Mouse (Mus musculus) hindbrain, embryonic 12.5 days (tissue): ENCODE results near the gene Polr2c. TPM values are rescaled to one million over a fixed set of nuclear protein-coding genes. Genes with fewer than 3 reads are reported as not detected.

Experiments
- ATAC-seq: fragments of 200-750 bp; cut with Nextera tagmentation; 2 replicates; pipeline ENCODE4 v1.8.0; 2017; ENCODE audit warnings: moderate TSS enrichment; ENCODE audit not compliant: low FRiP score
- H3K27ac ChIP-seq: fragments of 300-500 bp; sonication (generic); 2 replicates; pipeline ENCODE4 v1.5.1; 2016; ENCODE audit warnings: mild to moderate bottlenecking
- H3K27me3 ChIP-seq: fragments of 300-500 bp; sonication (generic); 2 replicates; pipeline ENCODE4 v1.6.1; 2016; ENCODE audit warnings: mild to moderate bottlenecking
- H3K36me3 ChIP-seq: fragments of 300-500 bp; sonication (generic); 2 replicates; pipeline ENCODE4 v1.6.1; 2016; ENCODE audit warnings: mild to moderate bottlenecking
- H3K4me1 ChIP-seq: fragments of 300-500 bp; sonication (generic); 2 replicates; pipeline ENCODE4 v1.6.1; 2016
- H3K4me2 ChIP-seq: fragments of 300-500 bp; sonication (generic); replicated peaks from 2 replicates; pipeline ENCODE4 v1.6.1; 2016; ENCODE audit warnings: mild to moderate bottlenecking
- H3K4me3 ChIP-seq: fragments of 300-500 bp; sonication (generic); 2 replicates; pipeline ENCODE4 v1.5.1; 2016; ENCODE audit warnings: mild to moderate bottlenecking
- H3K9ac ChIP-seq: fragments of 300-500 bp; sonication (generic); 2 replicates; pipeline ENCODE4 v1.6.1; 2016; ENCODE audit warnings: mild to moderate bottlenecking, moderate library complexity
- H3K9me3 ChIP-seq: fragments of 300-500 bp; sonication (generic); replicated peaks from 2 replicates; pipeline ENCODE4 v1.6.1; 2016; ENCODE audit warnings: mild to moderate bottlenecking
- WGBS: fragments of 180-500 bp; shearing (Covaris S2); methylation state at CpG from one replicate; pipeline ENCODE4 v1.1.7; 2016; 5-methylcytosine and 5-hydroxymethylcytosine counted together
- polyA plus RNA-seq: library from polyadenylated mRNA; unstranded; fragments of >200 nt; fragmentation: Nextera tagmentation; extraction: Ambion mirVana; gene quantifications from 2 replicates; pipeline ENCODE4 v1.2.1, GENCODE M21; 2016

Polr2c gene
- polyA plus RNA-seq, result 120 and 129 TPM in 2 replicates

- peak; percentile 82 for ATAC-seq
- whole genome bisulfite sequencing, result under 1% methylated on average over 68 of the region's 68 CpGs
- H3K9ac ChIP-seq, result peak within 1 kb of the TSS; percentile 97
- H3K27ac ChIP-seq, result peak within 1 kb of the TSS; percentile 77
- H3K4me3 ChIP-seq, result peak within 1 kb of the TSS; percentile 97
- H3K4me1 ChIP-seq, result peaks cover 16% of the 10 kb centered on the region
- H3K36me3 ChIP-seq, result peaks cover 42% of the 10 kb centered on the region
- no peaks in the 10 kb centered on the region for H3K9me3 ChIP-seq
- H3K4me2 ChIP-seq, result peak within 1 kb of the TSS; percentile 87
- H3K27me3 ChIP-seq, result no peaks in the 10 kb centered on the region
Observed at GRCm38 (mm10) chr8:94857346-94858173, at the start of gene Polr2c. TSS of gene Polr2c (plus strand) at chr8:94857450.

DNA sequence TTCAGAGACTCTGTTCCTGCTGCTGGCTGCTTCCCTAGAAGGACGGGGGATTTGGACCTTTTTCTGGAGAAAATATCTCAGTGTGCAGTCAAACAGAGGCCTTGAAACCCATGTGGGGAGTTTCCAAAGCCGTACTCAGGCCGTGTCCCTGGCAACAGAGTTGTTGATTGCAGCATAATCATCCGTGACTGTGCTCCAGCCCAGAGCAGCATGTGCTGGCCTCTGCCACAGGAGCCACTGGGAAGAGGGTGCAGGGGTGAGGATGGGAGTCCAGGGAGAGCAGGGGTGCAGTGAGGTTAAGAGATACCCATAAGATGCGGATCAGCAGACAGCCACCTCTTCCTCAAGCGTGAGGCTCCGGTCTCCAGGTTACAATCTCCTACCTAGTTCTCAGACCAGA lies 49.7 kb upstream of the Polr2c start:
- Histone ChIP-seq H3K9me3 (no peaks in the 10 kb centered on the region), H3K4me3 (no peak overlapping the region), H3K36me3 (no peaks in the 10 kb centered on the region), H3K4me2 (no peak overlapping the region), H3K9ac (no peak overlapping the region), H3K27me3 (peaks cover 2% of the 10 kb centered on the region; the same call in 1 of the 2 replicates), H3K27ac (no peak overlapping the region), H3K4me1 (peaks cover 8% of the 10 kb centered on the region)
- ATAC-seq, result no peak
- 57% methylated on average over 7 of the region's 7 CpGs for WGBS

- Histone ChIP-seq H3K9me3 (no peaks in the 10 kb centered on the region), H3K4me2 (no peak overlapping the region), H3K36me3 (no peaks in the 10 kb centered on the region), H3K9ac (no peak overlapping the region), H3K27ac (no peak overlapping the region), H3K27me3 (peaks cover 2% of the 10 kb centered on the region; the same call in 1 of the 2 replicates), H3K4me3 (no peak overlapping the region), H3K4me1 (peaks cover 11% of the 10 kb centered on the region)
- WGBS, result 89% methylated on average over 6 of the region's 6 CpGs
- ATAC-seq, result no peak
Observed at GRCm38 (mm10) chr8:94808372-94808771, 48.9 kb upstream of the Polr2c start.

GRCm38 (mm10) chr8:94810153-94810552 lies 47.1 kb upstream of the Polr2c start, which contains the start of gene Ccl17:
TSS of gene Ccl17 (plus strand) at chr8:94810453.
- Histone ChIP-seq H3K4me3 (no peak within 1 kb of the TSS), H3K4me1 (peaks cover 11% of the 10 kb centered on the region), H3K27ac (no peak within 1 kb of the TSS), H3K9me3 (no peaks in the 10 kb centered on the region), H3K4me2 (no peak within 1 kb of the TSS), H3K27me3 (no peaks in the 10 kb centered on the region; the same call in 1 of the 2 replicates), H3K9ac (no peak within 1 kb of the TSS), H3K36me3 (no peaks in the 10 kb centered on the region)
- ATAC-seq, result no peak
- WGBS, result 69% methylated on average over 3 of the region's 3 CpGs

DNA sequence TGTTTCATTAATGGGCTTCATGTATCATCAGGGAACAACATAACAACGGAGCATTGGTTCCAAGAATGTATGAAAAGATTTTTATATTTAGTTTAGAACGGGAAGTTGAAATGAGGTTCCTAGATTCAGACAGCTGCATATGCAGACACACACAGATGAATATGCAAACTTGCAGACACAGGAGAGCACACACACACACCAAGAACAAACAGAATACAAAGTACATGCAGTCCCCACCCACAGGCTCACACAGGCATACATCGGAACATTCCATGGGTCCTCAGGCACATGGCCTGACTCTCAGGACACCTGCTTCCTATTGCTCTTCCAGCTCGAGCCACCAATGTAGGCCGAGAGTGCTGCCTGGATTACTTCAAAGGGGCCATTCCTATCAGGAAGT lies 46.4 kb upstream of the Polr2c start:
- 86% methylated on average over 5 of the region's 5 CpGs for WGBS
- ATAC-seq, result no peak
- no peak overlapping the region for H3K4me3 ChIP-seq
- no peak overlapping the region for H3K27ac ChIP-seq
- H3K9me3 ChIP-seq, result no peaks in the 10 kb centered on the region
- H3K9ac ChIP-seq, result no peak overlapping the region
- H3K4me1 ChIP-seq, result peaks cover 11% of the 10 kb centered on the region
- no peaks in the 10 kb centered on the region; the same call in 1 of the 2 replicates for H3K27me3 ChIP-seq
- H3K4me2 ChIP-seq, result no peak overlapping the region
- no peaks in the 10 kb centered on the region for H3K36me3 ChIP-seq

DNA sequence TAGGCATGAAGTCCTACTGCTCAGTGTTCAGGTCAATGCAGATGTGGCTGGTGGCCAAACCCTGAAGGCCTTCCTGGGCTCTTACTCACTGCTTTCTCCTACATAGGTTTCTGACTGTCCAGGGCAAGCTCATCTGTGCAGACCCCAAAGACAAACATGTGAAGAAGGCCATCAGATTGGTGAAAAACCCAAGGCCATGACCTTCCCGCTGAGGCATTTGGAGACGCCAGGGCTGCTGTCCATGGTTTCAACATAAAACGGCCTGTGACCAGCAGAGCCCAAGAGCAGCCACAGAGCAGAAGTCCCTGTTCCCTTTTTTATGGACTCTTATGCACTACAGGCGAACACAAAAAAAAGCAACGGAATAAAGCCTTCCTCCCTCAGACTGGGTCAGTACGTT lies 45.6 kb upstream of the Polr2c start:
- no peak for ATAC-seq
- no peak overlapping the region for H3K27ac ChIP-seq
- H3K9ac ChIP-seq, result no peak overlapping the region
- H3K4me2 ChIP-seq, result no peak overlapping the region
- H3K27me3 ChIP-seq, result no peaks in the 10 kb centered on the region; the same call in 1 of the 2 replicates
- no peaks in the 10 kb centered on the region for H3K36me3 ChIP-seq
- no peaks in the 10 kb centered on the region for H3K9me3 ChIP-seq
- H3K4me1 ChIP-seq, result peaks cover 11% of the 10 kb centered on the region
- 74% methylated on average over 6 of the region's 6 CpGs for WGBS
- H3K4me3 ChIP-seq, result no peak overlapping the region

GRCm38 (mm10) chr8:94812645-94813098 lies 44.6 kb upstream of the Polr2c start:
- Histone ChIP-seq H3K27me3 (no peaks in the 10 kb centered on the region), H3K9ac (peak overlapping the region; percentile 27; the same call in 1 of the 2 replicates), H3K4me3 (peak overlapping the region; percentile 11; the same call in 1 of the 2 replicates), H3K9me3 (no peaks in the 10 kb centered on the region), H3K4me2 (peak overlapping the region; percentile 37; the same call in 1 of the 2 replicates), H3K36me3 (no peaks in the 10 kb centered on the region), H3K27ac (no peak overlapping the region), H3K4me1 (peaks cover 5% of the 10 kb centered on the region)
- peak; percentile 65 for ATAC-seq
- WGBS, result 28% methylated on average over 6 of the region's 6 CpGs

- no peak overlapping the region for H3K4me2 ChIP-seq
- no peak overlapping the region for H3K9ac ChIP-seq
- H3K9me3 ChIP-seq, result no peaks in the 10 kb centered on the region
- peaks cover 5% of the 10 kb centered on the region for H3K4me1 ChIP-seq
- no peak overlapping the region for H3K4me3 ChIP-seq
- H3K27ac ChIP-seq, result no peak overlapping the region
- no peaks in the 10 kb centered on the region for H3K27me3 ChIP-seq
- WGBS, result 0% methylated on average over 1 of the region's 1 CpGs
- H3K36me3 ChIP-seq, result no peaks in the 10 kb centered on the region
- no peak for ATAC-seq
Observed at GRCm38 (mm10) chr8:94814556-94814955, 42.7 kb upstream of the Polr2c start.

- 90% methylated on average over 11 of the region's 11 CpGs for WGBS
- H3K4me3 ChIP-seq, result no peak overlapping the region
- no peak overlapping the region for H3K9ac ChIP-seq
- no peaks in the 10 kb centered on the region for H3K27me3 ChIP-seq
- no peaks in the 10 kb centered on the region for H3K4me1 ChIP-seq
- H3K9me3 ChIP-seq, result no peaks in the 10 kb centered on the region
- H3K36me3 ChIP-seq, result peaks cover 27% of the 10 kb centered on the region
- H3K27ac ChIP-seq, result no peak overlapping the region
- H3K4me2 ChIP-seq, result no peak overlapping the region
- ATAC-seq, result no peak
Observed at GRCm38 (mm10) chr8:94817933-94818332, 39.3 kb upstream of the Polr2c start.

DNA sequence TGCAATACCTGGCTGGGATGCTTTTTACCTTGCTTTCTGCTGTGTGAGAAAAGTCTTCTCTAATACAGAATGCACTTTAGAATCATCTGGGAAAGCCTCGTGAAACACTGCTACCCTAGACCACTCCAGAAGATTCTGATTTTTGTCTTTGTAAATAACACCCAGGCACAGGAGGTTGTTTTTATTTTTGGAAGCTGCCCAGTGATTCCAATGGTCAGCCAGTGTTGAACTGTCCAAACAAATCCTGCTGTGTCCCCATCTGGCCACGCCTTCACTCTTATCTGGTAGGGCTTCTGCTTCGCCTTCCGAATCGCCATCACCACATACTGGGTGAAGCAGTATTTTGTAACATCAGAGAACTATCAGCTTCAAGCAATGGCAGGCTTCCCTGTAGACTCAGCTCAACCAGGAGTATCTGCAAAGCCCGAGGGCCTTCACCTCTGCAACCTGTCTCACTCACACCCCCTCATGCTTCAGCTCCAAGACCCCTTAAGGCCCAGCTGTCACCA lies 37.5 kb upstream of the Polr2c start:
- Histone ChIP-seq H3K4me2 (no peak overlapping the region), H3K4me1 (no peaks in the 10 kb centered on the region), H3K27me3 (no peaks in the 10 kb centered on the region), H3K4me3 (no peak overlapping the region), H3K36me3 (peaks cover 45% of the 10 kb centered on the region), H3K9ac (no peak overlapping the region), H3K9me3 (no peaks in the 10 kb centered on the region), H3K27ac (no peak overlapping the region)
- WGBS, result 76% methylated on average over 6 of the region's 6 CpGs
- no peak for ATAC-seq

- WGBS, result 91% methylated on average over 7 of the region's 7 CpGs
- Histone ChIP-seq H3K9ac (no peak overlapping the region), H3K9me3 (no peaks in the 10 kb centered on the region), H3K27ac (no peak overlapping the region), H3K4me1 (no peaks in the 10 kb centered on the region), H3K4me3 (no peak overlapping the region), H3K4me2 (no peak overlapping the region), H3K36me3 (peaks cover 52% of the 10 kb centered on the region), H3K27me3 (no peaks in the 10 kb centered on the region)
- ATAC-seq, result no peak
Observed at GRCm38 (mm10) chr8:94820553-94820952, 36.7 kb upstream of the Polr2c start.

DNA sequence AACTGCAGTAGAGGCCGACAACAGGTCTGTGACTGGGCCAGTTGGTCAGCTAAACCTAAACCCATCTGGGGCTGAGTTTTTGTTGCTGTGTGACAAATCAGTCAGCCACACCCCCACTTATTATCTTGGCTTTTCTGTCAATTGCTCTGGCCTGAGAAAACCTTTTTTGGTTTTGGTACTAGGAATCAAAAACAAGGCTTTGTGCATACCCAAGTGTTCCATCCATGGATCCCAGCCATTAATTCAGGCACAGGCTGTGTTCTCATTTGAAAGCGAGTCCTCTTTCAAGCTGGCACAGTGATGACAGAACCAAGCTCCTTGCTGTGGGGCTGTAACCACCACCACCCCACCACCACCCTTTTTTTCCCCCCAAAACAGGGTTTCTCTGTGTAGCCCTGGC lies 35.9 kb upstream of the Polr2c start:
- no peak overlapping the region for H3K9ac ChIP-seq
- H3K4me1 ChIP-seq, result no peaks in the 10 kb centered on the region
- H3K4me3 ChIP-seq, result no peak overlapping the region
- peaks cover 52% of the 10 kb centered on the region for H3K36me3 ChIP-seq
- no peak overlapping the region for H3K4me2 ChIP-seq
- ATAC-seq, result no peak
- no peak overlapping the region for H3K27ac ChIP-seq
- WGBS, result 91% methylated on average over 2 of the region's 2 CpGs
- no peaks in the 10 kb centered on the region for H3K9me3 ChIP-seq
- no peaks in the 10 kb centered on the region for H3K27me3 ChIP-seq
